Mouse (Mus musculus): ENCODE data around the gene Tmem183a. TPM values are rescaled to one million over a fixed set of nuclear protein-coding genes. Genes with fewer than 3 reads are reported as not detected.

Gene Tmem183a
- total and polyA plus RNA-seq, 3 experiments = 41.5 to 73.6 (median 61.1) TPM

GRCm38 (mm10) chr1:134332770-134333271 is 29.0 kb downstream of the Tmem183a start, which contains the start of gene Ppfia4 (continued):
- no peak for TF ChIP-seq ZC3H11A (IDR thresholded peaks at IDR 0.05; ENCODE audit: low read depth, low read length)
- TF ChIP-seq USF1 (IDR thresholded peaks at IDR 0.05; ENCODE audit: low read depth, low read length) = peak; percentile 67
- 0 out of 2 replicates have a peak, but pooled peaks have one; percentile 49 for TF ChIP-seq IRF4 (IDR thresholded peaks at IDR 0.05; ENCODE audit: low read depth, low read length)
- TF ChIP-seq ZNF384 (IDR thresholded peaks at IDR 0.05; ENCODE audit: low read depth, low read length) = no peak
- no peak for TF ChIP-seq JUND (conservative IDR thresholded peaks at IDR 0.05; ENCODE audit: low read depth, low read length)
- TF ChIP-seq RCOR1 (conservative IDR thresholded peaks at IDR 0.05; ENCODE audit: low read depth, low read length) = no peak
- TF ChIP-seq NELFE (IDR thresholded peaks at IDR 0.05; ENCODE audit: low read depth, low read length) = no peak
- TF ChIP-seq RAD21 (IDR thresholded peaks at IDR 0.05; ENCODE audit: low read depth, low read length) = no peak
- no peak for TF ChIP-seq NRF1 (IDR thresholded peaks at IDR 0.05; ENCODE audit: low read depth, low read length)
- peak; percentile 68; the same call in 1 of the 2 replicates for TF ChIP-seq MYC (IDR thresholded peaks at IDR 0.05; ENCODE audit: low read depth, low read length)
- TF ChIP-seq MEF2A (IDR thresholded peaks at IDR 0.05; ENCODE audit: borderline replicate concordance, low read depth, low read length) = peak; percentile 98
- TF ChIP-seq ELF1 (IDR thresholded peaks at IDR 0.05; ENCODE audit: low read depth, low read length) = no peak
- TF ChIP-seq MAFK (IDR thresholded peaks at IDR 0.05; ENCODE audit: insufficient replicate concordance, low read length) = no peak
- TF ChIP-seq MAX (IDR thresholded peaks at IDR 0.05; ENCODE audit: low read length) = peak; percentile 85
- peak; percentile 68; the same call in 1 of the 2 replicates for TF ChIP-seq TCF12 (IDR thresholded peaks at IDR 0.05; ENCODE audit: low read depth, low read length)
- peak; percentile 51; the same call in 1 of the 2 replicates for TF ChIP-seq EP300 (IDR thresholded peaks at IDR 0.05; ENCODE audit: low read length)

DNA sequence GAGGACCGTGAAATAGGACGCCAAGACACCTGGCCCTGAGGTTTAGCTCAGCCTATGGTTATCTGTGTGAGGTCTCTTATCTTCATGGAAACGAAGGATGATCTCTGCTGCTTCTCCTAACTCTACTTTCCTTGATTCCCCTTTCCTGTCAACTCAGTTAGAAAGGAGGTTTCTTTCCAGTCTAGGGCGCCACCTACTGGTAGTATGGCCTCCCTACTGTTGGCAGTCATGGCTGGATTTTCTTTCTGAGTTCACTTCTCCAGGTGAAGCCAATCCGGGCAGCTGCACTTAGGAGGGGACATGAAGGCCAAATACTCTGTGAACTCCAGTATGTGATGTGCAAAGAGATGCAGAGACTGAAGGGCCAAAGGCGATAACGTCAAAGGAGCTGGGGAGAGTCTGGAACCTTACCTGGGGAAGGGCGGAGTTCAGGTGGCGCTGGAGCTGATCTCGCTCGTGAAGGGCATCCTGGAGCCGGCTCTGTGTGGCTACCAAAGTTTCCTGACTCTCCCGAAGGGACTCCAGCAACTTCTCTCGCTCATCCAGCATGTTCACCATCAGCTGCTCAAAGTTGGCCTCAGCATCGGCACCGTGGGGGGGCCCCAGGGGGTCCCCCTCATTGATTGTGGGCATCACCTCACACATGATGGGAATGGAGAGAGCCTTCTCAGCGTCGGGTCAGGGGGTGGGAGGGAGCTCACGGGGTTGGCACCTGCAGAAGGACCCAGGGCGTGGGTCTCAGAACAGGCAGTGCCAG is 29.7 kb downstream of the Tmem183a start:
- in situ Hi-C loops (cut with MboI; ENCODE audit: low pct_ligation_motif_present, low pct_unique_long_range_greater_than_20kb, low sequenced_read_pairs) = no loop called here
- peaks cover 23 to 53% of the 10 kb centered on the region in 2 experiments for H3K4me1 ChIP-seq (ENCODE audit: control insufficient read depth in 1 of 2, insufficient read depth in 2 of 2)
- no peak overlapping the region for H3K27ac ChIP-seq (ENCODE audit: insufficient read depth, low read depth)
- TF ChIP-seq POLR2AphosphoS2 (IDR thresholded peaks at IDR 0.05; ENCODE audit: low read depth, low read length) = no peak
- no peak for TF ChIP-seq MYC (IDR thresholded peaks at IDR 0.05; ENCODE audit: low read depth, low read length)
- TF ChIP-seq POLR2A (IDR thresholded peaks at IDR 0.05; ENCODE audit: low read depth, low read length) = no peak
- TF ChIP-seq ZKSCAN1 (IDR thresholded peaks at IDR 0.05; ENCODE audit: borderline replicate concordance, low read depth, low read length) = no peak
- TF ChIP-seq USF1 (IDR thresholded peaks at IDR 0.05; ENCODE audit: low read depth, low read length) = no peak
- no peak for TF ChIP-seq HCFC1 (IDR thresholded peaks at IDR 0.05; ENCODE audit: low read depth, low read length)
- no peak for TF ChIP-seq E2F4 (IDR thresholded peaks at IDR 0.05; ENCODE audit: insufficient replicate concordance, low read depth, low read length)
- no peak for TF ChIP-seq MAFK (IDR thresholded peaks at IDR 0.05; ENCODE audit: insufficient replicate concordance, low read length)
- no peak for TF ChIP-seq ELF1 (IDR thresholded peaks at IDR 0.05; ENCODE audit: low read depth, low read length)
- TF ChIP-seq MAX (IDR thresholded peaks at IDR 0.05; ENCODE audit: low read length) = no peak
- no peak for TF ChIP-seq KAT2A (IDR thresholded peaks at IDR 0.05; ENCODE audit: insufficient replicate concordance, low read length)
- TF ChIP-seq CTCF (conservative IDR thresholded peaks at IDR 0.05 in 1 of 2, IDR thresholded peaks at IDR 0.05 in 1 of 2; ENCODE audit: low read depth in 2 of 2, low read length in 2 of 2) = peak; percentile 93 to 95
- no peak for TF ChIP-seq RCOR1 (conservative IDR thresholded peaks at IDR 0.05; ENCODE audit: low read depth, low read length)
- no peak for TF ChIP-seq USF2 (conservative IDR thresholded peaks at IDR 0.05; ENCODE audit: low read depth, low read length)
- TF ChIP-seq IRF4 (IDR thresholded peaks at IDR 0.05; ENCODE audit: low read depth, low read length) = no peak
- no peak for TF ChIP-seq ETS1 (conservative IDR thresholded peaks at IDR 0.05; ENCODE audit: low read depth, low read length)
- peak; percentile 82 for TF ChIP-seq SMC3 (IDR thresholded peaks at IDR 0.05; ENCODE audit: low read depth, low read length)
- no peak for TF ChIP-seq CHD1 (IDR thresholded peaks at IDR 0.05; ENCODE audit: low read depth, low read length)
- TF ChIP-seq BHLHE40 (IDR thresholded peaks at IDR 0.05; ENCODE audit: low read depth, low read length) = no peak
- TF ChIP-seq CHD2 (IDR thresholded peaks at IDR 0.05; ENCODE audit: low read length) = no peak
- no peak for TF ChIP-seq UBTF (IDR thresholded peaks at IDR 0.05; ENCODE audit: low read depth, low read length)
- TF ChIP-seq MXI1 (IDR thresholded peaks at IDR 0.05; ENCODE audit: low read depth, low read length) = no peak
- no peak for TF ChIP-seq NELFE (IDR thresholded peaks at IDR 0.05; ENCODE audit: low read depth, low read length)
- no peak for TF ChIP-seq MEF2A (IDR thresholded peaks at IDR 0.05; ENCODE audit: borderline replicate concordance, low read depth, low read length)
- TF ChIP-seq ZNF384 (IDR thresholded peaks at IDR 0.05; ENCODE audit: low read depth, low read length) = no peak
- no peak for TF ChIP-seq EP300 (IDR thresholded peaks at IDR 0.05; ENCODE audit: low read length)
- TF ChIP-seq SIN3A (IDR thresholded peaks at IDR 0.05; ENCODE audit: low read length) = no peak
- TF ChIP-seq JUND (conservative IDR thresholded peaks at IDR 0.05; ENCODE audit: low read depth, low read length) = no peak
- TF ChIP-seq RAD21 (IDR thresholded peaks at IDR 0.05; ENCODE audit: low read depth, low read length) = peak; percentile 89
- TF ChIP-seq TCF12 (IDR thresholded peaks at IDR 0.05; ENCODE audit: low read depth, low read length) = no peak
- 0 out of 2 replicates have a peak, but pooled peaks have one; percentile 18 for TF ChIP-seq ZC3H11A (IDR thresholded peaks at IDR 0.05; ENCODE audit: low read depth, low read length)

More for the DNA sequence above, 29.7 kb downstream of the Tmem183a start:
- H3K27me3 ChIP-seq (replicated peaks) = no peaks in the 10 kb centered on the region
- no peak overlapping the region for H3K9ac ChIP-seq (ENCODE audit: insufficient read depth, low read depth)
- H3K36me3 ChIP-seq (replicated peaks in 1 of 2; ENCODE audit: control insufficient read depth in 1 of 2, insufficient read depth in 1 of 2, low read length in 1 of 2) = peaks cover 0 to 3% of the 10 kb centered on the region in 2 experiments
- DNase-seq (ENCODE audit: extremely low read depth) = peak; percentile 80
- H3K79me2 ChIP-seq (replicated peaks; ENCODE audit: control insufficient read depth, extremely low read depth, insufficient read depth, poor library complexity, severe bottlenecking) = no peaks in the 10 kb centered on the region
- H3K4me3 ChIP-seq (replicated peaks in 1 of 3; ENCODE audit: low read depth in 2 of 3, low read length in 2 of 3, poor library complexity in 1 of 3) = peak overlapping the region in 1 of 3 experiments; percentile 19
- dilution Hi-C loops (cut with MboI; ENCODE audit: extremely low pct_ligation_motif_present, extremely low pct_unique_long_range_greater_than_20kb, low sequenced_read_pairs) = no loop called here
- H3K4me2 ChIP-seq (ENCODE audit: insufficient read depth, low read depth, poor library complexity, severe bottlenecking) = peak overlapping the region; percentile 60
- H3K9me3 ChIP-seq (replicated peaks; ENCODE audit: low read length) = no peaks in the 10 kb centered on the region

All from CH12.LX (cell line).